Mouse (Mus musculus): ENCODE results near the gene Cacna1a. TPM values are rescaled to one million over a fixed set of nuclear protein-coding genes. Genes with fewer than 3 reads are reported as not detected.
"Not testable (repeated sequence)": the region's sequence is repeated elsewhere in the genome, so short reads cannot be mapped to it uniquely, and the experiment has no call there.

Cacna1a gene
- total RNA-seq, 2 experiments from 2014 or later: 222 to 231 TPM

DNA sequence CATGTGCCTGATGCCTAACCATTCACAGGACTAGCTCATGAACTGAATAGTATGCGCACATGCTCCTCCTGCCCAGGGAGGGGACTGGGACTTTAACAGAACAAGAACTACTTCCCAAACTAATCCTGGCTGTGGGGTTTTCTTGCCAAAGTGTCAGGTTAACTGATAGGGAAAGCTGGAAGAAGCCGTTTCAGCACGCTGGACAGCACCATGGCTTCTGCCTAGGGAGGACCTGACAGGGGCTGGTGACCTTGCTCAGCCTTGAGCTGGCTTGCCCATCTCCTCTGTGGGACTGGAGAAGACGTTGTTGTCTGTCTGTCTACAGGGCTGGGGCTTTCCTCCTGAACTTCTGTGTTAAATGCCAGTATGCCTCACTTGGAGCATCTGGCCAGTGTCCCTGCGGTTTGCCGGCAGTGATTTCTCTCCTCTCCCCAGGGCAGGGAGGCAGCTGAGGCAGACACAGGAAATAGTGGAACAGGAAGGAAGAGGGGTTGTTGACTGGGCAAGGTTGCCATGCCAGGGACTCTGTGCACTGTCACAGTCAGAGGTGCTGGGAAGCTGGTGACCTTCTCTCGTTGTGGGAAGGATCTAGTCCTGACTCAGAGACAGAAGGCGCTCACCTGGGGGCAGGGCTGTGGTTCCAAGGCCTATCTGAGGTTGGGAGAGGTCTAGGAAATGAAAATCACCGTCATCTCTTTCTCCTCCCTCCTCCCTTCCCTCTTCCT, 83.2 kb downstream of the Cacna1a start:
- peak; percentile 40 to 53 for DNase-seq (ENCODE audit: low spot score in 2 of 2)

- no peak for DNase-seq (ENCODE audit: low spot score in 2 of 2)
Observed at GRCm38 (mm10) chr8:84474456-84474855, 86.2 kb downstream of the Cacna1a start.

DNA sequence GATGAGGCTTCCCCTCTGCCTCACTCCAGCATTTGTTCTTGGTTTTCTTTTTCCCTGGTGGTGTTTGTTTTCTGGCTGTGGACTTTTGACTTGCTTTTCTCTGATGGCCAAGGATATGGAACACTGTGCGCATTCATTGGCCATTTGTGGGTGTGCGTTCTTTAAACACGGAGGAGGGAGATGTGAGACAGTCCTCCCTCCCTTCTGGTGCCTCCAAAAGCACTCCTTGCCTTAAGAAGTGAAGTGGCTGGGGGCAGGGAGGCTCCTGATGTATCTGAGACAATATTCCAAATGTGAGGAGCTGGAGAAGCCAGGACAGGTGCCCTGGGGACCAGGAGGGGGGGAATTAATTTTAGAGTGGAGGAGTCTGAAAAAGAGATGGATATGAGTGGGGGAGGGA, 89.1 kb downstream of the Cacna1a start:
- DNase-seq (ENCODE audit: low spot score in 2 of 2): no peak

GRCm38 (mm10) chr8:84483004-84483403, 94.8 kb downstream of the Cacna1a start:
- no peak for DNase-seq (ENCODE audit: low spot score in 2 of 2)

GRCm38 (mm10) chr8:84485366-84485765, 97.1 kb downstream of the Cacna1a start:
- DNase-seq (ENCODE audit: low spot score in 2 of 2): no peak

- DNase-seq (ENCODE audit: low spot score in 2 of 2): peak; percentile 54 to 62
Observed at GRCm38 (mm10) chr8:84485864-84486263, 97.6 kb downstream of the Cacna1a start.

GRCm38 (mm10) chr8:84489223-84489622, 101.0 kb downstream of the Cacna1a start:
- no peak for DNase-seq (ENCODE audit: low spot score in 2 of 2)

- DNase-seq (ENCODE audit: low spot score in 2 of 2): peak; percentile 74 to 80
Observed at GRCm38 (mm10) chr8:84494541-84495084, 106.4 kb downstream of the Cacna1a start.

DNA sequence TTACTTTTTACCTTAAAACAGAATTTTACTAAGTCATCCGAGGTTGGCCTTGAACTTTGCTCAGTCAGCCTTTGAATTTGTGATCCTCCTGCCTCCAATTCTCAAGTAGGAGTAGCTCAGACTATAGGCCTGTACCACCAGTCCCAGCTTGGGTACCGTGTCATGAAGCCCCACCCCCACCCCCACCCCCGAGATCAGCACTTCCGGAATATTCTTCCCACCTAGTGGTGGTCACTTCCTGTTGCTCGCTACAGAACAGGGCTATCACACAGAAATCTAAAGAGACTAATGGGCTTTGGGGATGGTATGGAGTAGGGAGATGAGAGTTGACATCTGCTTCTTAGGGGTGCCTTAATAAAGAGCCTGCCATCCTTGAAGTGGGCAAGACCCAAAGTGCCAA, 112.9 kb downstream of the Cacna1a start:
- DNase-seq (ENCODE audit: low spot score in 2 of 2): no peak

DNA sequence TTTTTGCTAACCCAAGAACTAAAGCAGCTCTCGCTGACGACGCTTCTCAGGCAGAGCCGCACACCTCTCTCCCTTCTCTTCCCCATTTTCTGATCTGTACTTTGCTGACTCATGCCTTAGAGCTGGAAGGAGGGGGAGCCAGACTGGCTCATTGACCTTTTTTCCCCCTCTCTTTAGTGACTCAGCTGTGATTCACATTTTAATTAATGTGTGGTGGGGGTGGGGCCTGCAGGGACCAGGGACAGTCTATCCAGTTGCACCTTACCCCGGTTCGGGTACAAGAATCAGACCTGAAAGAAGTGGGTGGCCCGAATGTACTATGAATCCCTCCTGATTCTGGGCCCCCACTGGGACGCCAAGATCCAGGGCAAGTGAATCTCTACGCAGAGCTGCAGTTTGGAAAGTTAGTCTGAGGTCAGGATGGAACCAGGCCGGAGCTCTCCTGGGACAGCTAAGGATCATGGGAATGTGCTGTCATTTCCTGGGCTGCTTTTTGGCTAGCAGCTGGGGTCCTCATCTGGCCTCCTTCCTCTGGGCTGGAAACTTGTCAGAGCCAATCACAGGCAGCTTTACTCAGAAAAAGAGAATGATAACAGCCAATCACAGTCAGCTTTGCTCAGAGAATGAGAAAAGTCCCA, 113.5 kb downstream of the Cacna1a start:
- peak; percentile 35 to 39 for DNase-seq (ENCODE audit: low spot score in 2 of 2)

- DNase-seq (ENCODE audit: low spot score in 2 of 2): no peak
Observed at GRCm38 (mm10) chr8:84502638-84503037, 114.4 kb downstream of the Cacna1a start.

- no peak for DNase-seq (ENCODE audit: low spot score in 2 of 2)
Observed at GRCm38 (mm10) chr8:84507220-84507619, 119.0 kb downstream of the Cacna1a start.

DNA sequence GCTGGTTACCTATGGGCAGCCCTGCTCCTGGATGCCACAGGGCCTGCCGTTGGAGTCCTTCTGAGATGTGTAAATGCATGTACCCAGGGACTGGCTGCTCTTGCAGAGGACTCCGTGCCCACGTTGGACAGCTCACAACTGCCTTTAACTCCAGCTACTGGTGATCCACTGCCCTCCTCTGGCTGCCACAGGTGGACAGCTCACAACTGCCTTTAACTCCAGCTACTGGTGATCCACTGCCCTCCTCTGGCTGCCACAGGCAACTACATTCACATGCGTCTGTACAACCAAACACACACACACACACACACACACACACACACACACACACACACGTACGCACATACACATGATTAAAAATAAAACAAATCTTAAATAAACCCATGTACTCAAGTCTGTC, 121.5 kb downstream of the Cacna1a start:
- not testable (repeated sequence) for DNase-seq (ENCODE audit: low spot score in 2 of 2)

DNA sequence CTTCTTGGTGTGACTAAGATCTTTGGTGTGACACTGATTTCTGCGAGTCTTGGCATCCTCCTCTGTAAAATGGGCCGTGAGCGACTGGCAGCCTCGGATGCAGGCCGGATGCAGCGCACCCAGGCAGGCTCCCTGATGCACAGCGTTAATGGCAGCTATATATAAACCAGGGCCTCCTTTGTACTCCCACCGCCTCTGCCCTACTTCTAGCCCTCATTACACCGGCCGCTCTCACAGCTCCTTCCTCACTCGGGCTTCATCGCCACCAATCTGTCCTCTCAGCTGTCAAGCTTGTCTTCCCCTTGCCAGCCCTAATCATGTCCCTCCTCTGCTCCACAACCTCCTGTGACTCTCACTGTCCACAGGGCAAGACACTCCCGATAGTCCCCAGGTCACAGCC, 123.4 kb downstream of the Cacna1a start:
- no peak for DNase-seq (ENCODE audit: low spot score in 2 of 2)

DNA sequence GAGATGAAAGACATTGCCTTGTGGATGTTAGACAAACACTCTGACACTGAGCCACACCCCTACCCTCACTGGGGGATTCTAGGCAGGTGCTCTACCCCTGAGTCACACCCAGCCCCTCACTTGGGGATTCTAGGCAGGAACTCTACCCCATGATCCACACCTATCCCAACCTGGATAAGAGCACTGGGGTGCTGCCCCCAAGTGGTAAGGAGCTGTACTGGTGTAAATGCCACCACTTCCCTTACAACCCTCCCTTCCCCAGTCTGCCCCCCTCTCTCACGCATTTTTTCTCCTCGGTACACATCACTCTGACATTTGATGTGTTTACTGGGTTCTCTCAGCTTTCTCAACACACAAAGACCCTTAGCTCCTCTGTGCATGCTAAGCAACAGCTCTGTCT, 125.5 kb downstream of the Cacna1a start:
- peak; percentile 42 to 60 for DNase-seq (ENCODE audit: low spot score in 2 of 2)

GRCm38 (mm10) chr8:84518180-84518579, 129.9 kb downstream of the Cacna1a start:
- DNase-seq (ENCODE audit: low spot score in 2 of 2): no peak

- no peak for DNase-seq (ENCODE audit: low spot score in 2 of 2)
Observed at GRCm38 (mm10) chr8:84518720-84519119, 130.5 kb downstream of the Cacna1a start.

DNA sequence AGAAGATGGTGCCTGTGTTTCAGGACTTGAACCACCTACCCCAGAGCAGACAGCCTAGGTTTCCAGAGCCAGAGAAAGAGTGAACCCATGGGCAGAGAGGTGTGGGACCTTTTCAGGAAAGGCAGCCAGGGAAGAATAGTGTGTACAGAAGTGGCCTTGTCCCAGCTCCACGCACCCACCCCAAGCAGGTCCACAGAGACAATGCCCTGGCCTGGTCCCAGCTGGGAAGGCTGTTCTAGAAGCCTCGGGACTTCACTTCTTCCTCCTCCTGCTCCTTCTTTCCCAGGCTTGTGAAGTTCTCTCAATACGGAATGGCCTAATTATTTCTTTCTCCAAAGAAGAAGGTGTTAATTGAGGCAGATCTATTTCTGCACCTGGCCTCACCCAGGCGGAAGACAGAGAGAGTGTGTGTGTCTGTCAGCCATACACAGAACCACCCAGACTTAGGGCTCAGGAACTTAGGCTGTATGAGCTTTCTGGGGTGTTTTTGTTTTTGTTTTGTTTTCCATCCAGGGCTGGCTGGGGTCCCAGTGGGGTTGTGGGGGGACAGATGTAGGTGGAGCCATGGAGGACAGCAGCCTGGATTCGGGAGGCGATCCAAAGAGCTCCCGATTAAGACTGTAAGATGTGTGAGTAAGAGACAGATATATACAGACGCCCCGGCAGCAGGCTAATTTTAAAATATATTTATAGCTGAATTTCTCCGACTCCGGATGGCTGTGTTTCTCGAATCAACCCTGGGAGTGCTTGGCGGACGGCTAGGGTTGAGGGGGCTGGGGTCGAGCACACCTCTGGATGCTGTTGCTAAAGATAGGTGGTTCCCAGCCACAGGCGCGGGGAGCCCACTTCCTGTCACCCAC, 131.8 kb downstream of the Cacna1a start:
- DNase-seq (ENCODE audit: low spot score in 2 of 2): peak in 1 of 2 experiments; percentile 47

DNA sequence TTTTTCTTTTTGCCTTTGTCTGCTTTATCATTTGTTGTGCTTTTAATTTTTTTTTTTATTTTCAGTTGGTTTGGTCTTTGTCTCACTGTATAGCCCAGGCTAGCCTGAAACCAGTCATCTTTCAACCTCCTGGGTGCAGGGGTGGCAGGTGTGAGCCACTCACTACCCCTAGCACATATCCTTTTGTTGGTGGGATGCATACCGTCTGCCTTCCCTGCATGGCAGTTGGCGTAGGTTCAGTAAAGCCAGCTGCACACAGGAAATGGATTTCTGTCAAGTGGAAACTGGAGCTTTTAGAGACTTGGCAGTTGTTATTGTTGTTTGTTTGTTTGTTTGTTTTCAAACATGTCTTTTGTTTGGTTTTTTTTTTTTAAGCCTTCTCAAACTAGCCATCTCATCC, 132.8 kb downstream of the Cacna1a start:
- DNase-seq (ENCODE audit: low spot score in 2 of 2): no peak

GRCm38 (mm10) chr8:84528036-84528435, 139.8 kb downstream of the Cacna1a start:
- DNase-seq (ENCODE audit: low spot score in 2 of 2): no peak

DNA sequence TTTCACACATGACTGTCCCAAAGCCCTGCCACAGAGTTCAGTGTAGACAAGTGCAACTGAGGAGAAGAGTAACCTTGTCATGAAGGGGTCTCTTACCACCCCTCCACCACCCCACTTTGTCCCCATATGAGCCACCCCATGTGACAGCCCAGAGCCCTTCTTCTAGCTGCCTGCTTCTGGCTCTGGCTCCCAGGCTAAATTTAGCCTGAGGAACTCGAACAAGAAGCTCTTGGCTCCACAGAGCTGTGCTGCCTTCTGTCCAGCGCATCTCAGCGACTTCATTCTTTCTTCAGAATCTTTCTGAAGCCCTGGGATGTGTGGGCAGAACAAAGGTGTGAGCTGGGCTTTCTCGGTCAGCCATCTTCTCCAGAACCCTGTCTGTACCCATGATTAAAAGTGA, 141.3 kb downstream of the Cacna1a start:
- DNase-seq (ENCODE audit: low spot score in 2 of 2): no peak

GRCm38 (mm10) chr8:84532725-84533124, 144.5 kb downstream of the Cacna1a start:
- DNase-seq (ENCODE audit: low spot score in 2 of 2): no peak

All from layer of hippocampus, postnatal 10 days (tissue).